Mouse (Mus musculus) heart, embryonic 15.5 days (tissue): ENCODE measurements around the gene Jade3. TPM values are rescaled to one million over a fixed set of nuclear protein-coding genes. Genes with fewer than 3 reads are reported as not detected.
A peak's percentile ranks its signal among the peaks of the same experiment; 100 is the strongest.

ENCODE experiments used
- ATAC-seq: fragments of 200-750 bp; cut with Nextera tagmentation; replicated peaks from 2 replicates; pipeline ENCODE4 v1.8.0; 2017; ENCODE audit warnings: low read depth, moderate TSS enrichment; ENCODE audit not compliant: insufficient number of reproducible peaks, insufficient read depth, low FRiP score
- H3K27ac ChIP-seq: fragments of 300-500 bp; sonication (generic); 2 replicates; pipeline ENCODE4 v1.5.1; 2015; ENCODE audit warnings: mild to moderate bottlenecking, inconsistent platforms
- H3K27me3 ChIP-seq: fragments of 300-500 bp; sonication (generic); 2 replicates; pipeline ENCODE4 v1.6.1; 2015; ENCODE audit warnings: inconsistent platforms
- H3K36me3 ChIP-seq: fragments of 300-500 bp; sonication (generic); 2 replicates; pipeline ENCODE4 v1.6.1; 2015; ENCODE audit warnings: mild to moderate bottlenecking, inconsistent platforms
- H3K4me1 ChIP-seq: fragments of 300-500 bp; sonication (generic); replicated peaks from 2 replicates; pipeline ENCODE4 v1.6.1; 2015; ENCODE audit warnings: inconsistent platforms
- H3K4me2 ChIP-seq: fragments of 300-500 bp; sonication (generic); 2 replicates; pipeline ENCODE4 v1.6.1; 2015; ENCODE audit warnings: inconsistent platforms, mild to moderate bottlenecking, moderate library complexity
- H3K4me3 ChIP-seq: fragments of 300-500 bp; sonication (generic); 2 replicates; pipeline ENCODE4 v1.5.1; 2015; ENCODE audit warnings: mild to moderate bottlenecking, inconsistent platforms
- H3K9ac ChIP-seq: fragments of 300-500 bp; sonication (generic); 2 replicates; pipeline ENCODE4 v1.6.1; 2015; ENCODE audit warnings: mild to moderate bottlenecking, inconsistent platforms
- H3K9me3 ChIP-seq: fragments of 300-500 bp; sonication (generic); replicated peaks from 2 replicates; pipeline ENCODE4 v1.6.1; 2016; ENCODE audit warnings: inconsistent platforms
- WGBS: fragments of 180-500 bp; shearing (Covaris S2); methylation state at CpG from one replicate; pipeline ENCODE4 v1.1.7; 2015; ENCODE audit warnings: mixed read lengths; 5-methylcytosine and 5-hydroxymethylcytosine counted together
- polyA plus RNA-seq: library from polyadenylated mRNA; unstranded; fragments of >200 nt; fragmentation: Nextera tagmentation; extraction: Ambion mirVana; gene quantifications from 2 replicates; pipeline ENCODE4 v1.2.1, GENCODE M21; 2015

The Jade3 gene
- polyA plus RNA-seq, 1 experiment from 2014 or later = 3.2 TPM

DNA sequence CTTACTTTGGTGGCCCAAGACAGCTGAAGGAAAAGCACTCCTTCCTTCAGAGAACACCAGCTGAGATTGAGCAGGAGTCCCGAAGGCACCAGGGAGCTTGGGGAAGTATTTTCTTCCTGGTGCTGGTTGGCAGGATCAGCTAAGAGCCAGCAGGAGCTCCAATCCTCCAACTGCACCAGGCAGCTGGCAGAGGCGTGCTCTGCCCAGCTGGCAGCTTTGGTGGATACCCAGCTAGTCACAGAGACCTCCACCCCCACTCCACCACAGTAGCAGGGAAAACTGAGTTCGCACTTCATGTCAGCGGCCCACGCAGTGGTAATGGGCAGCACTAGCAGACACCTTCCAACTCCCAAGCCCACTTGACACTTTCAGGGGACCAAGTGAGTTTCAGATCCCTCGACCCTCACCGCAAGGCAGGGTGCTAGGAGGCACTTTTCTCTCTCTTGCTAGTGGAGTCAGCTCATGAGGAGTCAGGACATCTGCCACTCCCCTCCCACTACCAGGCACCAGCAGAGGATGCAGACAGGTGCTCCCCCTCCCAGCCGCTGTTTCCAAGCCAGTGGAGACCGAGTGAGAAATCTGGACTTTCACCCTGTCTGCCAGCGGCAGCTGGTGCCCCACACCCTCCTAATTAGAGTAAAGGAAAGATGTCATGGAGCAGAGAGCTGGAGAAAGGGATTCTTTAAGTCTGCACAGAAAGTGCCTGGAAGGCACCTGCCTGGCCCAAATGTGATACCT is 10.4 kb upstream of the Jade3 start:
- H3K27ac ChIP-seq = no peak overlapping the region
- H3K4me2 ChIP-seq = no peak overlapping the region
- no peaks in the 10 kb centered on the region for H3K4me1 ChIP-seq
- H3K4me3 ChIP-seq = no peak overlapping the region
- H3K9ac ChIP-seq = no peak overlapping the region
- H3K9me3 ChIP-seq = no peaks in the 10 kb centered on the region
- no peaks in the 10 kb centered on the region for H3K36me3 ChIP-seq
- H3K27me3 ChIP-seq = no peaks in the 10 kb centered on the region
- WGBS = 56% methylated on average over 10 of the region's 10 CpGs
- no peak for ATAC-seq

DNA sequence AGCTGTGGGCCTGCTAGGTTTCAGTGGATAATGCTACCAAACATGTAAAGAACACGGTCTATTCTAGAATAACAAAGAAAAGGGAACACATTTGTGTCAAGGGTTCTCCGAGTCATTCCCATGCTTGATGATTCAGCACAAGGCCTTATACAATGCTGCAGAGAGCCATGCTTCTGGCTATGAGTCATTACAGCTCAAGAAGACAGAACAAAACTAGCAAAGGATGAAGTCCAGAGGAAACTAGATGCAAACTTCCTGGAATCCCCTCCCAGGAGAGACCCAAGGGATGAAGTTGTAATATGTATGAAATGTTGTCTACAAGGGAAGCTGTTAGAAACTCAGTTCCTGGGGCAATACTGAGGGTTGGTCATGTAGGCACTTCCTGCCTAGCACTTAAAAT is 7.0 kb upstream of the Jade3 start:
- WGBS = 80% methylated on average over 2 of the region's 2 CpGs
- H3K9me3 ChIP-seq = no peaks in the 10 kb centered on the region
- H3K9ac ChIP-seq = no peak overlapping the region
- H3K27ac ChIP-seq = no peak overlapping the region
- no peak overlapping the region for H3K4me3 ChIP-seq
- no peak for ATAC-seq
- H3K4me2 ChIP-seq = no peak overlapping the region
- no peaks in the 10 kb centered on the region for H3K36me3 ChIP-seq
- H3K27me3 ChIP-seq = no peaks in the 10 kb centered on the region
- H3K4me1 ChIP-seq = no peaks in the 10 kb centered on the region

DNA sequence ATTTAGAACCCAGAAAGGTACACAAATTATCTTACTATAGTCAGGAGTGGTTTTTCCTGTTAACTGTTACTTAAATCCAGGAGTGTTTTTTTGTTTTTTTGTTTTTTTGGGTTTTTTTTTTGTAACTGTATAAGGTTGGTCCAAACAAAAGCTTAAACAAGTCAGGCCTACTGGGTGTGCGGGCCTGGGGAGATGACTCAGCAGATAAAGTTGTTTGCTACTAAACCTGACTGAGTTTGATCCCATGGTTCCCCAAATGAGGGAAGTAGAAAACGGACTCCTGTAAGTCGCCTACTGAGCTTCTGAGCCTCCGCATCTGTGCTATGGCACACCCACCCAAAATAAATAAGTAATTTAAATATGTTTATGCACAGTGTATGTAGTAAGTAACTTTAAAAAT is 6.0 kb upstream of the Jade3 start:
- Histone ChIP-seq H3K9ac (no peak overlapping the region), H3K9me3 (no peaks in the 10 kb centered on the region), H3K4me2 (no peak overlapping the region), H3K4me1 (no peaks in the 10 kb centered on the region), H3K36me3 (no peaks in the 10 kb centered on the region), H3K27me3 (no peaks in the 10 kb centered on the region), H3K27ac (no peak overlapping the region), H3K4me3 (no peak overlapping the region)
- no peak for ATAC-seq
- WGBS = 83% methylated on average over 4 of the region's 4 CpGs

DNA sequence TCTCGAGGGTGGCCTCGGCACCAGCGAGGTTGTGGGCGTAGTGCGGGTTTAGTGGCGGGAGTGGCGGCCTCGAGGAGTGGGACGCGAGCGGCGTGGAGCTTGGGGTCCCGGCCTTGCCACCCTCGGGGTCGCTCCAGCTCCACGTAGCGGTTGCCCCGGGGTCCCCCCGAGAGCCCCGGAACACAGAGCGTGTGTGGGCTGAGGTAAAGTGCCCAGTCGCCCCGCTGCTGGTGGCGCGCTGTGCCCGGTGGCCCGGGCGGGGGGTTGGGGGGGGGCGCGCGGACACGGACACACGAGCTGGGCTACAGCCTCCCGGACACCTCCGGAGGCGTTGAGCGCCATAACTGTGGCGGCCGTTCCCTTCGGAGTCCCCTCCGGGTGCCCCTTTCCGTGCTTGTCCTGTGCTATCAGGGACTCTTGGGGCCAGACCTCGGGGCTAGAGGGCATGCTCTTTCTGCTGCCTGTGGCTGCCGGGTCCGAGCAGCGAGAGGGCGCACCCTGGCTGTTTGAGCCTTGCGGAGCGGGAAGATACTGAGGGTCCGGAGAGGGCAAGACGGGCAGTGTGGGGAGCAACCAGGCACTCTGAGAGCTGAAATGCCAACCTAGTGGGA is 456 bp downstream of the Jade3 start:
- Histone ChIP-seq H3K4me3 (peak overlapping the region; percentile 70), H3K9me3 (no peaks in the 10 kb centered on the region), H3K4me1 (no peaks in the 10 kb centered on the region; the same call in 1 of the 2 replicates), H3K27me3 (no peaks in the 10 kb centered on the region), H3K4me2 (peak overlapping the region; percentile 64), H3K9ac (peak overlapping the region; percentile 71), H3K36me3 (no peaks in the 10 kb centered on the region), H3K27ac (peak overlapping the region; percentile 89)
- WGBS = 16% methylated on average over 35 of the region's 51 CpGs
- ATAC-seq = peak; percentile 26

DNA sequence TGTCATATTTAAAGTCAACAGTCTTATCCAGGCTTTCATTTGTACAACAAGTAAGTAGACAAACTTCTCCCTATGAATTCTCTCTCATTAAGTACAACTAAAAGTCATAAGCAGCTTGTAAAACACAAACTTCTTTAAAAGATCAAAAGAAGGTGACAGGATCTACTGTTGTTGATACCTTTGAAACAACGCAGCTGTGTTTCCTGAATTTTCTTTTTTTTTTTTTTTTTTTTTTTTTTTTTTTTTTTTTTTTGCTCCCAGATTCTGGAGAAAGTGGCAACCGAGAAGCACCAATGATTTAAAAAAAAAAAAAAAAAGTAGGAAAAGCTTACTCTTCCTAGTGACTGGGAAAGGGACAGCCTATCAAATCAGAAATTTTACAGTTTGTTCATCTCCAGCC is 57.7 kb downstream of the Jade3 start:
- no peaks in the 10 kb centered on the region for H3K27me3 ChIP-seq
- no peak overlapping the region for H3K4me3 ChIP-seq
- ATAC-seq = no peak
- H3K27ac ChIP-seq = no peak overlapping the region
- no peaks in the 10 kb centered on the region for H3K9me3 ChIP-seq
- H3K36me3 ChIP-seq = no peaks in the 10 kb centered on the region
- no peak overlapping the region for H3K9ac ChIP-seq
- no peaks in the 10 kb centered on the region for H3K4me1 ChIP-seq
- H3K4me2 ChIP-seq = no peak overlapping the region
- WGBS = 75% methylated on average over 2 of the region's 2 CpGs

DNA sequence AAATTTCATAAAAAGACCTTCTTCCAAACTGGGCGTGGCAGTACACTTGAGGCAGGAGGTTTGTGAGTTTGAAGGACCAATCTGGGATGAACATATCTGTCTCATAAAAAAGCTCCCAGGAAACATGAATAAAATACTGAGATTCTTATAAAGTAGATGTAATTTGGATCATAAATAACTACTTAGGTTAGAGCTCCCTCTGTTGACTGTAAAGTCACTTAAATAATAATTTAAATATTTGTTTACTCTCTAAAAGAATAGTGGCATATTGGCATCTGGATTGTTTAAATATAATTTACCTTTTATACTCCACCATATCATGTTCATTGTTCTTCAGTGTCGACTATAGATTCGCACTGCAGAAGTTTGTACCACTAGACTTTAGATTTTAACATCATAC is 72.2 kb downstream of the Jade3 start:
- WGBS = 81% methylated on average over 3 of the region's 3 CpGs
- Histone ChIP-seq H3K9me3 (no peaks in the 10 kb centered on the region), H3K36me3 (no peaks in the 10 kb centered on the region), H3K4me1 (no peaks in the 10 kb centered on the region), H3K4me3 (no peak overlapping the region), H3K9ac (no peak overlapping the region), H3K27ac (no peak overlapping the region), H3K4me2 (no peak overlapping the region), H3K27me3 (no peaks in the 10 kb centered on the region)
- ATAC-seq = no peak

DNA sequence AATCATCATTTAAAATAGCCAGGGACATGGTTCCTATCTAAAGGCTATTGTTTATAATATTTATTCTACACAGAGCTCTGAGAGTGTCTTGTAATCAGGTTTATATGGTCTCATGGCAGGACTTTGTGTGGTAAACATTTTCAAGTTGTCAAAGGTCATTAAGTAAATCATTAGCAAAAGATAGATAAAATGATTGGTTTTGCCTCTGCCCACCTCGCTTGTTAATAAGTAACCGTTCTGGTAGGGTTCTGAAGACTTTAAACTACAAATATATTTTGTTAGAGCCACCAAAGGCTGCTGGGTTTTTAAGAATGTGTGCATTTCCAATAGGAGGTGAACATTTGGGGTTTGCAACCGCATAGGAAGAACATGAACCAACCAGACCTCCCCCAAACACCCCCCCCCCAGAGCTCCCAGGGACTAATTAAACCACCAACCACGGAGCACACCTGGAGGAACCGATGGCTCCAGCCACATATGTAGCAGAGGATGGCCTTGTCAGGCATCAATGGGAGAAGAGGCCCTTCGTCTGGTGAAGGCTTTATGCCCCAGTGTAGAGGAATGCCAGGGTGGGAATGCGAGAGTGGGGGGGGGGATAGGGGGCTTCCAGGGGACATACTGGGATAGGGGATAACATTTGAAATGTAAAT is 94.9 kb downstream of the Jade3 start:
- Histone ChIP-seq H3K9ac (no peak overlapping the region), H3K36me3 (no peaks in the 10 kb centered on the region), H3K4me1 (no peaks in the 10 kb centered on the region), H3K4me2 (no peak overlapping the region), H3K4me3 (no peak overlapping the region), H3K27me3 (no peaks in the 10 kb centered on the region), H3K27ac (no peak overlapping the region), H3K9me3 (no peaks in the 10 kb centered on the region)
- no peak for ATAC-seq
- 84% methylated on average over 7 of the region's 7 CpGs for WGBS

DNA sequence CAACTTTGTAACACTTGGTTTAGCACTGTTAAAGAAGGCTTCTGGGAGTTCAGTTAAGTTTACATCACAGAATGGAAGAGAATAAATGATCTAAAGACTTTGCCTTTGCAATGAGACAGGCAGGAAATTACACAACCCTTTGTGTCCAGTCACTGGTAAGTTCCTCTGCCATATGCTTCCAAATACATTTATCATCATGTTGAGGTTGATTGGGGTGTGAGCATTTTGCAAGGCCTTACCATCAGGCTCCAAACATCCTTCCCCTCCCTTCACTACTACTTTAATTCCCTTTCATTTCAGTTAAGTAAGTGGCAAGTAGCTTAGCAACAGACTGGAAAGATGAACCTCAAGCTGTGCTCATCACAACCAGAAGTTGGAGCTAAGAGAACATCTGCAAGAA is 96.1 kb downstream of the Jade3 start:
- Histone ChIP-seq H3K27me3 (no peaks in the 10 kb centered on the region), H3K9me3 (no peaks in the 10 kb centered on the region), H3K27ac (no peak overlapping the region), H3K4me3 (no peak overlapping the region), H3K4me1 (no peaks in the 10 kb centered on the region), H3K9ac (no peak overlapping the region), H3K36me3 (no peaks in the 10 kb centered on the region), H3K4me2 (no peak overlapping the region)
- ATAC-seq = no peak

DNA sequence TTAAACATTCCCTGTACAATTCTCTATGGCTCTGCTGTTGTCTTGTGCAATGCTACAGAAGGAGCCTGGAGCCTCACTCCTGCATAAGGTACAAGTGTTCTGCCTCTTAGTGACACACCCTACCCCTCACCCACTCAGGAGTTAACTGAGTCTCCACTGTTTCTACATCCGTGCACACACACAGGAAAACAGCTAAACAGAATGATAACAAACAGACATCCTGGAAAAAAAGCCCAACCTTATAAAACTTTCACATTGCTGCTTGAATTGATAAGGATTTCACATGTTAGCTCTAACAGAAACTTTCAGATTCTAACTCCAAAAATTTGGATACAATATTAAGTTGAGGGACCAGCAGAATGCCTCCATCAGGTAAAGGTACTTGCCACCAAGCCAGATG is 107.1 kb downstream of the Jade3 start:
- Histone ChIP-seq H3K4me2 (no peak overlapping the region), H3K9ac (no peak overlapping the region), H3K9me3 (no peaks in the 10 kb centered on the region), H3K27ac (no peak overlapping the region), H3K36me3 (no peaks in the 10 kb centered on the region), H3K27me3 (no peaks in the 10 kb centered on the region), H3K4me1 (no peaks in the 10 kb centered on the region), H3K4me3 (no peak overlapping the region)
- no peak for ATAC-seq
- 35% methylated on average over 1 of the region's 1 CpGs for WGBS

DNA sequence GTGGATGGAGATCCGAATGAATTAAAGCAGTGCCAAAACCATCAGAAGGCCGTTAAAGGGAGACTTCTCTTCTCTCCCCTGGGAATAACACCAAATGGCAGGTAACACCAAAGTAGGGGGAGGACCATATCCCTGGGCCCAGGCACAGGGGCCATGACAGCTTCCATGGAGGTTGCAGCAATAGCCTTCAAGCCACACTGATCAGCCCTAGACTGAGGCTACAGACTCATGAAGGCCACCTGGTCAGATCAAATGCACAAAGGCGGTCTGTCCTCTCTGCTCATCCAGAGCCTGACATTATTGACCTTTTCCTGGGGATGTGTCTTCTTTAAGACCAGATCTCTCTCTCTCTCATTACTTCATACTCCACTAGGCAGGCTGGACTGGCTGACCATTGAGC is 118.4 kb downstream of the Jade3 start:
- no peak for ATAC-seq
- 72% methylated on average over 3 of the region's 3 CpGs for WGBS

DNA sequence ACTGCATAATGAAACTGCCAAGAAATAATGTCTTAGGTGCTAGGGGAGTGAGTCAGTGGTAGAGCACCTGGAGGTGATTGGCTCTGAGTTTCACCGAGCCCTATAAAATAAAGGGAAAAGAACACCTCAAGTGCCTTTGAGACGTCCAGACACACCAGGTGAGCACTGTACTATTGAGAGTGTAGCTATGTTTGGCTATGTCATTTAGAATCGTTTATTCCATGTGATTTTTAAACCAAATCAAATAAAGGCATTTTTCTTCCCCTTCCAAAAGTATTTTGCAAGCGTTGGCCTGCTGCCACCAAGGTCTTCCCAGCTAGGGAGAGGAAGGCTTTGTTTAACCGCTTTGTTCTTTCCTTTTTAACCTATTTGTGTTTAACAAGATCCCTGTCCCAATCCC is 122.1 kb downstream of the Jade3 start:
- H3K9me3 ChIP-seq = no peaks in the 10 kb centered on the region
- H3K9ac ChIP-seq = no peak overlapping the region
- H3K4me2 ChIP-seq = peak overlapping the region; percentile 71
- 0 out of 2 replicates have a peak overlapping the region, but pooled peaks have one; percentile 12 for H3K27ac ChIP-seq
- H3K4me3 ChIP-seq = peak overlapping the region; percentile 45; the same call in 1 of the 2 replicates
- 51% methylated on average over 5 of the region's 5 CpGs for WGBS
- no peaks in the 10 kb centered on the region for H3K27me3 ChIP-seq
- H3K4me1 ChIP-seq = no peaks in the 10 kb centered on the region; the same call in 1 of the 2 replicates
- no peaks in the 10 kb centered on the region for H3K36me3 ChIP-seq
- ATAC-seq = no peak

More for the DNA sequence above, 118.4 kb downstream of the Jade3 start:
- Histone ChIP-seq H3K27me3 (no peaks in the 10 kb centered on the region), H3K4me3 (no peak overlapping the region), H3K9me3 (no peaks in the 10 kb centered on the region), H3K4me2 (no peak overlapping the region), H3K9ac (no peak overlapping the region), H3K36me3 (no peaks in the 10 kb centered on the region), H3K27ac (no peak overlapping the region), H3K4me1 (no peaks in the 10 kb centered on the region; the same call in 1 of the 2 replicates)
